Mouse (Mus musculus): ENCODE measurements around the gene Clasrp. TPM values are rescaled to one million over a fixed set of nuclear protein-coding genes. Genes with fewer than 3 reads are reported as not detected.
A peak's percentile ranks its signal among the peaks of the same experiment; 100 is the strongest.

Gene Clasrp
- 52.7 and 83.4 TPM in 2 replicates for total RNA-seq (2012; rRNA removed)

- Histone ChIP-seq H3K9me3 (ENCODE audit: control insufficient read depth, insufficient read depth, low read depth, low read length) (no peaks in the 10 kb centered on the region), H3K4me1 (ENCODE audit: control insufficient read depth in 2 of 2, insufficient read depth in 2 of 2, low read length in 2 of 2, poor library complexity in 1 of 2) (peaks cover 3 to 13% of the 10 kb centered on the region in 2 experiments; a peak in 2 of 4 replicates), H3K9ac (ENCODE audit: insufficient read depth, low read depth, low read length, poor library complexity, severe bottlenecking) (peak within 1 kb of the TSS; percentile 87), H3K4me3 (ENCODE audit: insufficient read depth in 1 of 2, low read depth in 1 of 2, low read length in 2 of 2, poor library complexity in 1 of 2, severe bottlenecking in 1 of 2) (peak within 1 kb of the TSS; percentile 85 to 89), H3K36me3 (ENCODE audit: control insufficient read depth, insufficient read depth, low read length, poor library complexity, severe bottlenecking) (peaks cover 6% of the 10 kb centered on the region), H3K27ac (ENCODE audit: insufficient read depth, low read depth, low read length, poor library complexity, severe bottlenecking) (peak within 1 kb of the TSS; percentile 49; the same call in 1 of the 2 replicates)
- in situ Hi-C loops (cut with MboI; ENCODE audit: low sequenced_read_pairs in 2 of 2, unreplicated experiment in 2 of 2): no loop called here
- DNase-seq (ENCODE audit: low read depth, low spot score): peak; percentile 92
- TF ChIP-seq HCFC1 (IDR thresholded peaks at IDR 0.05; ENCODE audit: borderline replicate concordance, insufficient read depth, low read length): 0 out of 2 replicates have a peak, but pooled peaks have one; percentile 23
- no peak for TF ChIP-seq ZC3H11A (IDR thresholded peaks at IDR 0.05; ENCODE audit: borderline replicate concordance, low read depth, low read length)
Measured at GRCm38 (mm10) chr7:19603849-19604605, at the start of gene Clasrp. Gene Clasrp, minus strand, starts transcription at chr7:19604486.

GRCm38 (mm10) chr7:19652614-19653013, 48.3 kb upstream of the Clasrp start:
- no peaks in the 10 kb centered on the region for H3K9me3 ChIP-seq (ENCODE audit: control insufficient read depth, insufficient read depth, low read depth, low read length)
- H3K36me3 ChIP-seq (ENCODE audit: control insufficient read depth, insufficient read depth, low read length, poor library complexity, severe bottlenecking): peaks cover 30% of the 10 kb centered on the region
- no peak for DNase-seq (ENCODE audit: low read depth, low spot score)
- TF ChIP-seq ZNF384 (IDR thresholded peaks at IDR 0.05; ENCODE audit: low read depth, low read length): no peak
- TF ChIP-seq MAFK (IDR thresholded peaks at IDR 0.05; ENCODE audit: insufficient read depth, low read depth, low read length): no peak
- TF ChIP-seq ZC3H11A (IDR thresholded peaks at IDR 0.05; ENCODE audit: borderline replicate concordance, low read depth, low read length): no peak
- no peak for TF ChIP-seq CHD2 (IDR thresholded peaks at IDR 0.05; ENCODE audit: low read depth, low read length)
- no peak for TF ChIP-seq HCFC1 (IDR thresholded peaks at IDR 0.05; ENCODE audit: borderline replicate concordance, insufficient read depth, low read length)
- no peak overlapping the region for H3K9ac ChIP-seq (ENCODE audit: insufficient read depth, low read depth, low read length, poor library complexity, severe bottlenecking)
- no peak overlapping the region for H3K27ac ChIP-seq (ENCODE audit: insufficient read depth, low read depth, low read length, poor library complexity, severe bottlenecking)
- H3K4me1 ChIP-seq (ENCODE audit: control insufficient read depth in 2 of 2, insufficient read depth in 2 of 2, low read length in 2 of 2, poor library complexity in 1 of 2): no peaks in the 10 kb centered on the region
- in situ Hi-C loops (cut with MboI; ENCODE audit: low sequenced_read_pairs in 2 of 2, unreplicated experiment in 2 of 2): no loop called here
- H3K4me3 ChIP-seq (ENCODE audit: insufficient read depth in 1 of 2, low read depth in 1 of 2, low read length in 2 of 2, poor library complexity in 1 of 2, severe bottlenecking in 1 of 2): no peak overlapping the region

GRCm38 (mm10) chr7:19651063-19651786, 46.9 kb upstream of the Clasrp start:
- peaks cover 37% of the 10 kb centered on the region for H3K36me3 ChIP-seq (ENCODE audit: control insufficient read depth, insufficient read depth, low read length, poor library complexity, severe bottlenecking)
- TF ChIP-seq CHD2 (IDR thresholded peaks at IDR 0.05; ENCODE audit: low read depth, low read length) (no peak), ZNF384 (IDR thresholded peaks at IDR 0.05; ENCODE audit: low read depth, low read length) (no peak), ZC3H11A (IDR thresholded peaks at IDR 0.05; ENCODE audit: borderline replicate concordance, low read depth, low read length) (no peak), MAFK (IDR thresholded peaks at IDR 0.05; ENCODE audit: insufficient read depth, low read depth, low read length) (no peak), HCFC1 (IDR thresholded peaks at IDR 0.05; ENCODE audit: borderline replicate concordance, insufficient read depth, low read length) (no peak)
- H3K9me3 ChIP-seq (ENCODE audit: control insufficient read depth, insufficient read depth, low read depth, low read length): no peaks in the 10 kb centered on the region
- in situ Hi-C loops (cut with MboI; ENCODE audit: low sequenced_read_pairs in 2 of 2, unreplicated experiment in 2 of 2): no loop called here
- no peak overlapping the region for H3K27ac ChIP-seq (ENCODE audit: insufficient read depth, low read depth, low read length, poor library complexity, severe bottlenecking)
- no peak for DNase-seq (ENCODE audit: low read depth, low spot score)
- no peak overlapping the region for H3K4me3 ChIP-seq (ENCODE audit: insufficient read depth in 1 of 2, low read depth in 1 of 2, low read length in 2 of 2, poor library complexity in 1 of 2, severe bottlenecking in 1 of 2)
- H3K9ac ChIP-seq (ENCODE audit: insufficient read depth, low read depth, low read length, poor library complexity, severe bottlenecking): no peak overlapping the region
- no peaks in the 10 kb centered on the region for H3K4me1 ChIP-seq (ENCODE audit: control insufficient read depth in 2 of 2, insufficient read depth in 2 of 2, low read length in 2 of 2, poor library complexity in 1 of 2)

GRCm38 (mm10) chr7:19641223-19641622, 36.9 kb upstream of the Clasrp start:
- H3K9ac ChIP-seq (ENCODE audit: insufficient read depth, low read depth, low read length, poor library complexity, severe bottlenecking): no peak overlapping the region
- in situ Hi-C loops (cut with MboI; ENCODE audit: low sequenced_read_pairs in 2 of 2, unreplicated experiment in 2 of 2): no loop called here
- no peak overlapping the region for H3K27ac ChIP-seq (ENCODE audit: insufficient read depth, low read depth, low read length, poor library complexity, severe bottlenecking)
- H3K9me3 ChIP-seq (ENCODE audit: control insufficient read depth, insufficient read depth, low read depth, low read length): no peaks in the 10 kb centered on the region
- H3K4me3 ChIP-seq (ENCODE audit: insufficient read depth in 1 of 2, low read depth in 1 of 2, low read length in 2 of 2, poor library complexity in 1 of 2, severe bottlenecking in 1 of 2): no peak overlapping the region
- no peaks in the 10 kb centered on the region for H3K4me1 ChIP-seq (ENCODE audit: control insufficient read depth in 2 of 2, insufficient read depth in 2 of 2, low read length in 2 of 2, poor library complexity in 1 of 2)
- peaks cover 64% of the 10 kb centered on the region for H3K36me3 ChIP-seq (ENCODE audit: control insufficient read depth, insufficient read depth, low read length, poor library complexity, severe bottlenecking)
- no peak for DNase-seq (ENCODE audit: low read depth, low spot score)
- no peak for TF ChIP-seq ZC3H11A (IDR thresholded peaks at IDR 0.05; ENCODE audit: borderline replicate concordance, low read depth, low read length)
- no peak for TF ChIP-seq ZNF384 (IDR thresholded peaks at IDR 0.05; ENCODE audit: low read depth, low read length)
- TF ChIP-seq CHD2 (IDR thresholded peaks at IDR 0.05; ENCODE audit: low read depth, low read length): no peak
- no peak for TF ChIP-seq MAFK (IDR thresholded peaks at IDR 0.05; ENCODE audit: insufficient read depth, low read depth, low read length)
- no peak for TF ChIP-seq HCFC1 (IDR thresholded peaks at IDR 0.05; ENCODE audit: borderline replicate concordance, insufficient read depth, low read length)

Measured in ES-E14 (cell line).